Mouse (Mus musculus): ENCODE measurements around the gene Henmt1. TPM values are rescaled to one million over a fixed set of nuclear protein-coding genes. Genes with fewer than 3 reads are reported as not detected.
A peak's percentile ranks its signal among the peaks of the same experiment; 100 is the strongest.

Henmt1 gene
- polyA plus RNA-seq, 1 experiment from 2014 or later, result 0.56 TPM

GRCm38 (mm10) chr3:108915999-108916398 lies 23.7 kb upstream of the Henmt1 start:
- H3K27ac ChIP-seq, result no peak overlapping the region
- 81% methylated on average over 1 of the region's 1 CpGs for WGBS

GRCm38 (mm10) chr3:108916857-108917256 lies 22.8 kb upstream of the Henmt1 start:
- Histone ChIP-seq H3K9me3 (replicated peaks) (no peaks in the 10 kb centered on the region), H3K4me1 (peaks cover 4% of the 10 kb centered on the region; the same call in 1 of the 2 replicates), H3K4me3 (no peak overlapping the region), H3K27ac (no peak overlapping the region), H3K9ac (no peak overlapping the region), H3K4me2 (no peak overlapping the region), H3K36me3 (ENCODE audit: poor library complexity, severe bottlenecking) (no peaks in the 10 kb centered on the region), H3K27me3 (no peaks in the 10 kb centered on the region)
- WGBS, result 28% methylated on average over 4 of the region's 4 CpGs
- no peak for ATAC-seq

More at GRCm38 (mm10) chr3:108915999-108916398, 23.7 kb upstream of the Henmt1 start:
- H3K4me1 ChIP-seq, result peaks cover 4% of the 10 kb centered on the region; the same call in 1 of the 2 replicates
- no peak overlapping the region for H3K4me2 ChIP-seq
- H3K36me3 ChIP-seq (ENCODE audit: poor library complexity, severe bottlenecking), result no peaks in the 10 kb centered on the region
- no peaks in the 10 kb centered on the region for H3K27me3 ChIP-seq
- ATAC-seq, result no peak
- H3K9ac ChIP-seq, result no peak overlapping the region
- H3K4me3 ChIP-seq, result no peak overlapping the region
- H3K9me3 ChIP-seq (replicated peaks), result no peaks in the 10 kb centered on the region

DNA sequence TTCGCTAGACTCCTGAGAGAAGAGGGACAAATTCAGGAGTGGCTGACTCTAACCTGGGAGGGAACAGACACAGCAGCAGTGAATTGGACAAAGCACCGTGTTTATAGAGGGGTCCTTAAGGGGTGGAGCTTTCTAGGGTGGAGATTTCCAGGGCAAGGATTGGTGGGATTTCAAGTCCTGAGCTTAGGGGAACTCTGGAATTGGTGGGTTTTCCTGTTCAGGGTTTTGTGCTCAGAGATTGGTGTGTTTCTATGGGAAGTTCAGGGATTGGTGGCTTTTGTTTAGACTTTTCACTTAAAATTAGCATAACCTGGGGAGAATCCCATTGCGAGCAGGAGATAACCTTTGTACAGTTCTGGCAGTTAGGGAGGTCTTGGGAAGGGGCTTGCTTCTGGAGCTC lies 21.7 kb upstream of the Henmt1 start:
- Histone ChIP-seq H3K27ac (no peak overlapping the region), H3K9me3 (replicated peaks) (no peaks in the 10 kb centered on the region), H3K4me2 (no peak overlapping the region), H3K27me3 (no peaks in the 10 kb centered on the region), H3K4me1 (no peaks in the 10 kb centered on the region), H3K9ac (no peak overlapping the region), H3K4me3 (no peak overlapping the region), H3K36me3 (ENCODE audit: poor library complexity, severe bottlenecking) (no peaks in the 10 kb centered on the region)
- no peak for ATAC-seq
- whole genome bisulfite sequencing, result 63% methylated on average over 3 of the region's 3 CpGs

GRCm38 (mm10) chr3:108918852-108919251 lies 20.8 kb upstream of the Henmt1 start:
- no peak overlapping the region for H3K27ac ChIP-seq
- H3K27me3 ChIP-seq, result no peaks in the 10 kb centered on the region
- H3K4me2 ChIP-seq, result no peak overlapping the region
- H3K9ac ChIP-seq, result no peak overlapping the region
- no peak for ATAC-seq
- no peaks in the 10 kb centered on the region for H3K4me1 ChIP-seq
- no peaks in the 10 kb centered on the region for H3K36me3 ChIP-seq (ENCODE audit: poor library complexity, severe bottlenecking)
- WGBS, result 95% methylated on average over 1 of the region's 1 CpGs
- no peak overlapping the region for H3K4me3 ChIP-seq
- H3K9me3 ChIP-seq (replicated peaks), result no peaks in the 10 kb centered on the region

- H3K4me2 ChIP-seq, result no peak overlapping the region
- no peak overlapping the region for H3K4me3 ChIP-seq
- no peaks in the 10 kb centered on the region for H3K27me3 ChIP-seq
- 83% methylated on average over 3 of the region's 3 CpGs for WGBS
- H3K4me1 ChIP-seq, result no peaks in the 10 kb centered on the region
- H3K9me3 ChIP-seq (replicated peaks), result no peaks in the 10 kb centered on the region
- ATAC-seq, result no peak
- H3K9ac ChIP-seq, result no peak overlapping the region
- no peak overlapping the region for H3K27ac ChIP-seq
- no peaks in the 10 kb centered on the region for H3K36me3 ChIP-seq (ENCODE audit: poor library complexity, severe bottlenecking)
These were observed 19.1 kb upstream of the Henmt1 start for GRCm38 (mm10) chr3:108920442-108921070.

- H3K27me3 ChIP-seq, result no peaks in the 10 kb centered on the region
- H3K4me2 ChIP-seq, result no peak overlapping the region
- H3K4me1 ChIP-seq, result no peaks in the 10 kb centered on the region
- H3K36me3 ChIP-seq (ENCODE audit: poor library complexity, severe bottlenecking), result no peaks in the 10 kb centered on the region
- no peak for ATAC-seq
- H3K27ac ChIP-seq, result no peak overlapping the region
- H3K4me3 ChIP-seq, result no peak overlapping the region
- WGBS, result 100% methylated on average over 1 of the region's 1 CpGs
- H3K9ac ChIP-seq, result no peak overlapping the region
- no peaks in the 10 kb centered on the region for H3K9me3 ChIP-seq (replicated peaks)
These were observed 17.9 kb upstream of the Henmt1 start for GRCm38 (mm10) chr3:108921822-108922221.

GRCm38 (mm10) chr3:108925677-108926076 lies 14.0 kb upstream of the Henmt1 start:
- H3K9me3 ChIP-seq (replicated peaks), result no peaks in the 10 kb centered on the region; the same call in 1 of the 2 replicates
- no peak overlapping the region for H3K27ac ChIP-seq
- no peak overlapping the region for H3K4me3 ChIP-seq
- ATAC-seq, result no peak
- no peaks in the 10 kb centered on the region for H3K27me3 ChIP-seq
- H3K9ac ChIP-seq, result no peak overlapping the region
- no peaks in the 10 kb centered on the region for H3K4me1 ChIP-seq
- 83% methylated on average over 4 of the region's 4 CpGs for WGBS
- no peaks in the 10 kb centered on the region for H3K36me3 ChIP-seq (ENCODE audit: poor library complexity, severe bottlenecking)
- H3K4me2 ChIP-seq, result no peak overlapping the region

- Histone ChIP-seq H3K9ac (no peak overlapping the region), H3K4me3 (no peak overlapping the region), H3K4me1 (no peaks in the 10 kb centered on the region), H3K27me3 (no peaks in the 10 kb centered on the region), H3K4me2 (no peak overlapping the region), H3K9me3 (replicated peaks) (no peaks in the 10 kb centered on the region; the same call in 1 of the 2 replicates), H3K36me3 (ENCODE audit: poor library complexity, severe bottlenecking) (no peaks in the 10 kb centered on the region), H3K27ac (no peak overlapping the region)
- 71% methylated on average over 1 of the region's 1 CpGs for WGBS
- ATAC-seq, result no peak
These were observed 13.4 kb upstream of the Henmt1 start for GRCm38 (mm10) chr3:108926308-108926707.

DNA sequence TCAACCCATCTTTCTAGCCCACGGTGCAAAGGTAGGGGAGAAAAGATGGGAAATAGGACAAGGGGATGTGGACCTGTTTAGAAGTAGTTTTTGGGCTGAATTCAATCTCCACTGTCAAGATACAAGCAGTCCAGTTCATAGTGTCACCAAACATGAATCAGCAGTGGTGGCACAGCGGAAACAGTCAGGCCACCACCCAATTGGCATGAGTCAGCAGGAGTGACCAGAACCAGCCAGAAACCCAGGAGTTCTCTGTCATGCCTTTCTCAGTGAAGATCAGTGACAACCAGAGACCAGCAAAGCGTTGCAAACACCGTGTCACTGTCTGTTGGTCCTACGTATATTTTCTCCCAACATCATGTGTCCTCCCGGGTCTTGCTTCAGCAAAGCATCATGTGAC lies 6.1 kb upstream of the Henmt1 start:
- Histone ChIP-seq H3K27me3 (no peaks in the 10 kb centered on the region), H3K9ac (no peak overlapping the region), H3K9me3 (replicated peaks) (no peaks in the 10 kb centered on the region; the same call in 1 of the 2 replicates), H3K4me2 (no peak overlapping the region), H3K4me1 (no peaks in the 10 kb centered on the region), H3K36me3 (ENCODE audit: poor library complexity, severe bottlenecking) (no peaks in the 10 kb centered on the region), H3K4me3 (no peak overlapping the region), H3K27ac (no peak overlapping the region)
- ATAC-seq, result no peak
- WGBS, result 91% methylated on average over 6 of the region's 6 CpGs

DNA sequence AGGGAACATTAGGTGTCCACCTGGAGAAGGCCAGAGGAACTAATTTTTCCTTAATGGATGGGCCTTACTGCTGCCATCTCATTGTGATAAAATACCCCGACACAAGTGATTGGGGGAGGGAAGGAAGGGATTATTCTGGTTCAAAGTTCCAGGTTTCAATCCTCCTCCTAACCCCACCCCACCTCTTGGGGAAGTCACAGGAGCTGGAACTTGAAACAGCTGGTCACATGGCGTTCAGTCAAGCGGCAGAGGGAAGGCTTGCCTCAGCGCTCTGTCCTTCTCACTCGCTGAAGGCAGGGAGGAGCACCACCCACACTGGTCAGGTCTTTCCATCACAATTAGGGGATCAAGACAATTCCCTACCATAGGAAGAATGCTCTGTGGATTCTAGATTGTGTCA lies 982 bp upstream of the Henmt1 start:
- WGBS, result 93% methylated on average over 5 of the region's 5 CpGs
- Histone ChIP-seq H3K9ac (no peak overlapping the region), H3K4me2 (no peak overlapping the region), H3K9me3 (replicated peaks) (no peaks in the 10 kb centered on the region), H3K36me3 (ENCODE audit: poor library complexity, severe bottlenecking) (no peaks in the 10 kb centered on the region), H3K27ac (no peak overlapping the region), H3K4me1 (no peaks in the 10 kb centered on the region), H3K27me3 (no peaks in the 10 kb centered on the region), H3K4me3 (no peak overlapping the region)
- ATAC-seq, result no peak

GRCm38 (mm10) chr3:108940001-108940633 lies 444 bp downstream of the Henmt1 start, which contains the start of gene Gm9857:
Gm9857 (minus strand) TSS chr3:108940445.
- ATAC-seq, result peak; percentile 87

GRCm38 (mm10) chr3:108940996-108941395 lies 1.3 kb downstream of the Henmt1 start:
- no peak overlapping the region for H3K27ac ChIP-seq
- H3K9me3 ChIP-seq (replicated peaks), result no peaks in the 10 kb centered on the region
- 69% methylated on average over 10 of the region's 10 CpGs for WGBS
- H3K4me2 ChIP-seq, result no peak overlapping the region
- ATAC-seq, result no peak
- no peak overlapping the region for H3K4me3 ChIP-seq
- no peaks in the 10 kb centered on the region for H3K36me3 ChIP-seq (ENCODE audit: poor library complexity, severe bottlenecking)
- no peaks in the 10 kb centered on the region for H3K4me1 ChIP-seq
- H3K9ac ChIP-seq, result no peak overlapping the region
- H3K27me3 ChIP-seq, result no peaks in the 10 kb centered on the region

More at GRCm38 (mm10) chr3:108940001-108940633, 444 bp downstream of the Henmt1 start, which contains the start of gene Gm9857:
- Histone ChIP-seq H3K9me3 (replicated peaks) (no peaks in the 10 kb centered on the region), H3K27ac (no peak within 1 kb of the TSS), H3K27me3 (no peaks in the 10 kb centered on the region), H3K9ac (0 out of 2 replicates have a peak within 1 kb of the TSS, but pooled peaks have one; percentile 16), H3K36me3 (ENCODE audit: poor library complexity, severe bottlenecking) (no peaks in the 10 kb centered on the region), H3K4me2 (peak within 1 kb of the TSS; percentile 56), H3K4me3 (peak within 1 kb of the TSS; percentile 31), H3K4me1 (no peaks in the 10 kb centered on the region)
- 67% methylated on average over 44 of the region's 59 CpGs for WGBS
